Comparison of ENCODE assay signal across 9 mouse cellular contexts in the genomic region with DNA sequence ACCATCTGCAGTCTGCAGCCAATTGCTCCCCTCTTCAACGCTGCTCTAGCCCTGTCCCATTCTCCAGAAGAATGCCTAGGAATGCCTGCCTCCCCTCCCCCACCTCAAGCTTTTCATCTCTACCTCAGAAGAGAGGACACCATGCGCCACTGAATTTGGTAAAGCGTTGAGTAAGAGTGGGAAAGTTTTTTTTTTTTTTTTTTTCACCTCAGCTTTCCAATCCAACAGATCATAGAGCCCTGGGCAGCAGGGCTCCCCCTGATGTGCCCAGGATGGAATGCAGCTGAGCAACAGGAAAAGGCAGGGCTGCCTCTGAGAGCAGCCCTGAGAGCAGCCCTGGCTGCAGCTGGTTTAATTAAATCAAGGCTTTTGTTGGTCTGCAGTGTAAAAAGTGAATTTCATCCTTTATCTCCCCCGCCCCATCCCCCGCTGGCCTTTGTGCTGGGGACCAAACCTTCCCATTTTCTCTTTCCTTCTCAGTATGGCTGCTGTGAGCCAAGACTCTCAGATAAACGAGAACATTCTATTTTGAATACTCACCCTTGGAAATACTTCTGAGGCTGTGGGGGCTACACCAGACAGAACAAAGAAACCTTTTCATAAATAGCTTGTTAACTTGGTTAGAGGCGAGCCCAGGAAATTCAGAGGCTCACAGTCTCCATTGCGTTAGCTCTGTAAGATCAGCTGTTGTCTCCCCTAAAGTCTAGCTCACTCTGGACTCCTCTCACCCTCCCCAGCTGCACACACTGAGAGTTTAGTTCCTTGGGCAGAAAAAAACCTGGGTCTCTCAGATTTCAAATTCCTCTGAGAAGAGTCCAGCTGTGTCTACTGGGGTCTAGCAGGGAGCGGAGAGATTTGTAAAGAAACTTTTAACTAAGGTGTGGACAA. TPM values are rescaled to one million over a fixed set of nuclear protein-coding genes. Genes with fewer than 3 reads are reported as not detected.
A peak's percentile ranks its signal among the peaks of the same experiment; 100 is the strongest.
DNase-seq lines count a peak whose midpoint lies in the region; ATAC-seq lines count a peak whose summit lies in the region.
"Had no signal": no experiment of that assay in that cellular context is flagged by ENCODE, and none has a peak within 500 bp of the region (broad histone marks: within the 10 kb centered on the region; RNA-seq: fewer than 3 reads in every experiment).

No protein-coding gene starts in this region.

- H3K27ac ChIP-seq in embryonic facial prominence, embryonic 13.5 days: peak overlapping the region; percentile 71
- H3K27ac ChIP-seq in hindbrain, embryonic 15.5 days (replicated peaks): peak overlapping the region; percentile 55
- peak overlapping the region; percentile 43; the same call in 1 of the 2 replicates for H3K27ac ChIP-seq in neural tube, embryonic 15.5 days (replicated peaks)
- H3K27ac ChIP-seq: liver, embryonic 13.5 days had no signal

- peak; percentile 62; the same call in 1 of the 2 replicates for ATAC-seq in embryonic facial prominence, embryonic 13.5 days (ENCODE audit: insufficient number of reproducible peaks, insufficient read depth, low FRiP score, low TSS enrichment, low read depth)
- ATAC-seq in hindbrain, embryonic 15.5 days (ENCODE audit: low FRiP score, low read depth): peak; percentile 51; the same call in 1 of the 2 replicates
- ATAC-seq in neural tube, embryonic 15.5 days (ENCODE audit: low FRiP score): no peak; the same call in 1 of the 2 replicates

- no peak overlapping the region for H3K9ac ChIP-seq in embryonic facial prominence, embryonic 13.5 days
- no peak overlapping the region for H3K9ac ChIP-seq in hindbrain, embryonic 15.5 days
- H3K9ac ChIP-seq in neural tube, embryonic 15.5 days (replicated peaks): no peak overlapping the region
- H3K9ac ChIP-seq: liver, embryonic 13.5 days had no signal

- H3K4me2 ChIP-seq in embryonic facial prominence, embryonic 13.5 days: peak overlapping the region; percentile 7; the same call in 1 of the 2 replicates
- H3K4me2 ChIP-seq in hindbrain, embryonic 15.5 days: no peak overlapping the region
- no peak overlapping the region for H3K4me2 ChIP-seq in neural tube, embryonic 15.5 days
- H3K4me2 ChIP-seq: liver, embryonic 13.5 days had no signal

- H3K4me3 ChIP-seq in embryonic facial prominence, embryonic 13.5 days: no peak overlapping the region
- H3K4me3 ChIP-seq in hindbrain, embryonic 15.5 days: no peak overlapping the region
- H3K4me3 ChIP-seq in neural tube, embryonic 15.5 days (replicated peaks): no peak overlapping the region
- H3K4me3 ChIP-seq: liver, embryonic 13.5 days had no signal

- no peaks in the 10 kb centered on the region for H3K9me3 ChIP-seq in embryonic facial prominence, embryonic 13.5 days
- H3K9me3 ChIP-seq in hindbrain, embryonic 15.5 days: no peaks in the 10 kb centered on the region
- H3K9me3 ChIP-seq in neural tube, embryonic 15.5 days (replicated peaks): no peaks in the 10 kb centered on the region
- H3K9me3 ChIP-seq: liver, embryonic 13.5 days had no signal

- H3K4me1 ChIP-seq in embryonic facial prominence, embryonic 13.5 days: peaks cover 17% of the 10 kb centered on the region
- 0 out of 2 replicates have a peak, but pooled peaks cover 6% of the 10 kb centered on the region for H3K4me1 ChIP-seq in hindbrain, embryonic 15.5 days (replicated peaks)
- H3K4me1 ChIP-seq in neural tube, embryonic 15.5 days: no peaks in the 10 kb centered on the region
- H3K4me1 ChIP-seq: liver, embryonic 13.5 days had no signal

- peak; percentile 41 to 76 for DNase-seq in layer of hippocampus, postnatal 14 days (ENCODE audit: low spot score in 2 of 2)
- no peak for DNase-seq in layer of hippocampus, adult 11-12 months (ENCODE audit: low spot score)
- DNase-seq in adrenal gland, postnatal 4 days (ENCODE audit: low spot score in 2 of 2): no peak
- DNase-seq in gastrocnemius, adult 18-20 months (ENCODE audit: low spot score): no peak
- no peak for DNase-seq in right cerebral cortex, adult 2 months (ENCODE audit: low spot score in 2 of 2)
- DNase-seq: liver, embryonic 13.5 days had no signal

- no peaks in the 10 kb centered on the region for H3K27me3 ChIP-seq in embryonic facial prominence, embryonic 13.5 days
- H3K27me3 ChIP-seq in hindbrain, embryonic 15.5 days: no peaks in the 10 kb centered on the region
- no peaks in the 10 kb centered on the region for H3K27me3 ChIP-seq in neural tube, embryonic 15.5 days (replicated peaks)
- H3K27me3 ChIP-seq: liver, embryonic 13.5 days had no signal

- 10% methylated on average over 9 of the region's 9 CpGs for WGBS in embryonic facial prominence, embryonic 13.5 days
- WGBS in hindbrain, embryonic 15.5 days: 15% methylated on average over 9 of the region's 9 CpGs
- WGBS in neural tube, embryonic 15.5 days: 21% methylated on average over 9 of the region's 9 CpGs

- no peaks in the 10 kb centered on the region for H3K36me3 ChIP-seq in embryonic facial prominence, embryonic 13.5 days
- H3K36me3 ChIP-seq in hindbrain, embryonic 15.5 days: no peaks in the 10 kb centered on the region
- H3K36me3 ChIP-seq in neural tube, embryonic 15.5 days: no peaks in the 10 kb centered on the region
- H3K36me3 ChIP-seq: liver, embryonic 13.5 days had no signal

RNA-seq across cellular contexts. Expression of a gene that starts 36.0 kb away (rescaled TPM):
- total RNA-seq in layer of hippocampus, postnatal 14 days (2021): 100 to 1,000 TPM; 197 to 222 TPM
- 195 and 207 TPM in 2 replicates for polyA plus RNA-seq in embryonic facial prominence, embryonic 13.5 days (2015; fragmentation: Nextera tagmentation; extraction: Ambion mirVana)
- 283 and 285 TPM in 2 replicates for polyA plus RNA-seq in hindbrain, embryonic 15.5 days (2015; fragmentation: Nextera tagmentation; extraction: Ambion mirVana)
- polyA plus RNA-seq in neural tube, embryonic 15.5 days (2015; fragmentation: Nextera tagmentation; extraction: Ambion mirVana): 297 and 338 TPM in 2 replicates
- 10 to 100 TPM; 59.4 to 60.4 TPM for total RNA-seq in adrenal gland, postnatal 4 days (2021)
- 10 to 100 TPM; 39.4 to 42.9 TPM for total RNA-seq in gastrocnemius, adult 18-20 months (2021)

Comparison
In these comparisons a context has a peak if more than half of its experiments do, and no peak if none do; other contexts are left out.
1. DNase-seq: peak in layer of hippocampus, postnatal 14 days (2 of 2); none in layer of hippocampus, adult 11-12 months (single experiment), adrenal gland, postnatal 4 days (0 of 2), gastrocnemius, adult 18-20 months (single experiment) and right cerebral cortex, adult 2 months (0 of 2).
2. Peak in every context shown above with its lines, with median percentiles within 50 percentile points of each other: H3K27ac ChIP-seq.